Mouse (Mus musculus): ENCODE data around the gene Bivm. TPM values are rescaled to one million over a fixed set of nuclear protein-coding genes. Genes with fewer than 3 reads are reported as not detected.

The Bivm gene
- total and polyA plus RNA-seq, 3 experiments: 11.8 to 27.2 TPM; not detected in 1

- TF ChIP-seq SMC3 (IDR thresholded peaks at IDR 0.05; ENCODE audit: low read depth, low read length): no peak
- no peak for TF ChIP-seq TAL1 (IDR thresholded peaks at IDR 0.05; ENCODE audit: low read length)
- TF ChIP-seq USF1 (IDR thresholded peaks at IDR 0.05; ENCODE audit: low read depth, low read length): no peak
- TF ChIP-seq MAFK (IDR thresholded peaks at IDR 0.05; ENCODE audit: borderline replicate concordance, low read depth, low read length): no peak
- TF ChIP-seq GATA1 (IDR thresholded peaks at IDR 0.05; ENCODE audit: low read depth, low read length): no peak
- TF ChIP-seq TCF12 (IDR thresholded peaks at IDR 0.05; ENCODE audit: low read depth, low read length): no peak
- TF ChIP-seq ZMIZ1 (IDR thresholded peaks at IDR 0.05; ENCODE audit: low read depth, low read length): no peak
- TF ChIP-seq MYB (IDR thresholded peaks at IDR 0.05; ENCODE audit: low read depth, low read length): no peak
- TF ChIP-seq CHD1 (IDR thresholded peaks at IDR 0.05; ENCODE audit: low read depth, low read length): no peak
- no peak for TF ChIP-seq MXI1 (IDR thresholded peaks at IDR 0.05; ENCODE audit: low read depth, low read length)
- TF ChIP-seq POLR2AphosphoS5 (IDR thresholded peaks at IDR 0.05; ENCODE audit: borderline replicate concordance, low read depth, low read length): no peak
- no peak for TF ChIP-seq SIN3A (IDR thresholded peaks at IDR 0.05; ENCODE audit: low read length)
- no peak for TF ChIP-seq MYC (IDR thresholded peaks at IDR 0.05; ENCODE audit: low read depth, low read length)
- no peaks in the 10 kb centered on the region for H3K79me2 ChIP-seq (ENCODE audit: control insufficient read depth, insufficient read depth, low read length, poor library complexity)
- H3K4me1 ChIP-seq (ENCODE audit: control insufficient read depth in 1 of 2, insufficient read depth in 2 of 2, low read length in 2 of 2): no peaks in the 10 kb centered on the region
- DNase-seq (ENCODE audit: low read depth, low spot score): no peak
- no peak overlapping the region for H3K27ac ChIP-seq (ENCODE audit: control insufficient read depth, low read depth, low read length)
- H3K36me3 ChIP-seq (ENCODE audit: control insufficient read depth in 1 of 2, insufficient read depth in 2 of 2, low read length in 2 of 2): peaks cover 0 to 5% of the 10 kb centered on the region in 2 experiments; a peak in 2 of 4 replicates
- H3K27me3 ChIP-seq (ENCODE audit: control insufficient read depth in 1 of 2, insufficient read depth in 2 of 2, low read length in 2 of 2): no peaks in the 10 kb centered on the region
- no peak overlapping the region for H3K9ac ChIP-seq (ENCODE audit: control insufficient read depth, low read depth, low read length, poor library complexity, severe bottlenecking)
- H3K9me3 ChIP-seq (replicated peaks; ENCODE audit: insufficient read depth, low read length): no peaks in the 10 kb centered on the region
- no peak overlapping the region for H3K4me3 ChIP-seq (ENCODE audit: control insufficient read depth in 1 of 2, insufficient read depth in 1 of 2, low read depth in 2 of 2, low read length in 2 of 2)
Measured at GRCm38 (mm10) chr1:44162389-44162788, 43.6 kb downstream of the Bivm start.

- H3K4me1 ChIP-seq (ENCODE audit: control insufficient read depth in 1 of 2, insufficient read depth in 2 of 2, low read length in 2 of 2): no peaks in the 10 kb centered on the region
- peaks cover 0 to 2% of the 10 kb centered on the region in 2 experiments; a peak in 2 of 4 replicates for H3K36me3 ChIP-seq (ENCODE audit: control insufficient read depth in 1 of 2, insufficient read depth in 2 of 2, low read length in 2 of 2)
- peak; percentile 38 for DNase-seq (ENCODE audit: low read depth, low spot score)
- no peak overlapping the region for H3K4me3 ChIP-seq (ENCODE audit: control insufficient read depth in 1 of 2, insufficient read depth in 1 of 2, low read depth in 2 of 2, low read length in 2 of 2)
- no peak overlapping the region for H3K27ac ChIP-seq (ENCODE audit: control insufficient read depth, low read depth, low read length)
- H3K9me3 ChIP-seq (replicated peaks; ENCODE audit: insufficient read depth, low read length): no peaks in the 10 kb centered on the region
- H3K27me3 ChIP-seq (ENCODE audit: control insufficient read depth in 1 of 2, insufficient read depth in 2 of 2, low read length in 2 of 2): no peaks in the 10 kb centered on the region
- no peak overlapping the region for H3K9ac ChIP-seq (ENCODE audit: control insufficient read depth, low read depth, low read length, poor library complexity, severe bottlenecking)
- TF ChIP-seq MYC (IDR thresholded peaks at IDR 0.05; ENCODE audit: low read depth, low read length) (no peak), CTCF (IDR thresholded peaks at IDR 0.05 in 2 of 3, conservative IDR thresholded peaks at IDR 0.05 in 1 of 3; ENCODE audit: control insufficient read depth in 1 of 3, insufficient read depth in 1 of 3, low read depth in 2 of 3, low read length in 3 of 3, poor library complexity in 1 of 3, severe bottlenecking in 1 of 3) (peak; percentile 9 to 27 (median 21); a peak in 2 of 6 replicates), ZNF384 (IDR thresholded peaks at IDR 0.05; ENCODE audit: low read depth, low read length) (peak; percentile 47; the same call in 1 of the 2 replicates)
- H3K79me2 ChIP-seq (ENCODE audit: control insufficient read depth, insufficient read depth, low read length, poor library complexity): no peaks in the 10 kb centered on the region
Measured at GRCm38 (mm10) chr1:44167859-44168383, 49.2 kb downstream of the Bivm start.

- DNase-seq (ENCODE audit: low read depth, low spot score): no peak
- no peak overlapping the region for H3K9ac ChIP-seq (ENCODE audit: control insufficient read depth, low read depth, low read length, poor library complexity, severe bottlenecking)
- H3K27ac ChIP-seq (ENCODE audit: control insufficient read depth, low read depth, low read length): no peak overlapping the region
- no peaks in the 10 kb centered on the region for H3K27me3 ChIP-seq (ENCODE audit: control insufficient read depth in 1 of 2, insufficient read depth in 2 of 2, low read length in 2 of 2)
- no peak overlapping the region for H3K4me3 ChIP-seq (ENCODE audit: control insufficient read depth in 1 of 2, insufficient read depth in 1 of 2, low read depth in 2 of 2, low read length in 2 of 2)
- H3K36me3 ChIP-seq (ENCODE audit: control insufficient read depth in 1 of 2, insufficient read depth in 2 of 2, low read length in 2 of 2): no peaks in the 10 kb centered on the region; a peak in 2 of 4 replicates
- H3K9me3 ChIP-seq (replicated peaks; ENCODE audit: insufficient read depth, low read length): no peaks in the 10 kb centered on the region
- H3K79me2 ChIP-seq (ENCODE audit: control insufficient read depth, insufficient read depth, low read length, poor library complexity): no peaks in the 10 kb centered on the region
- no peaks in the 10 kb centered on the region for H3K4me1 ChIP-seq (ENCODE audit: control insufficient read depth in 1 of 2, insufficient read depth in 2 of 2, low read length in 2 of 2)
- TF ChIP-seq KAT2A (conservative IDR thresholded peaks at IDR 0.05; ENCODE audit: low read depth, low read length) (no peak), MAFK (IDR thresholded peaks at IDR 0.05; ENCODE audit: borderline replicate concordance, low read depth, low read length) (no peak), SMC3 (IDR thresholded peaks at IDR 0.05; ENCODE audit: low read depth, low read length) (no peak), RAD21 (IDR thresholded peaks at IDR 0.05; ENCODE audit: low read depth, low read length) (no peak), E2F4 (IDR thresholded peaks at IDR 0.05; ENCODE audit: borderline replicate concordance, low read depth, low read length) (no peak), TAL1 (IDR thresholded peaks at IDR 0.05; ENCODE audit: low read length) (no peak), USF2 (IDR thresholded peaks at IDR 0.05; ENCODE audit: borderline replicate concordance in 1 of 2, insufficient read depth in 1 of 2, low read depth in 1 of 2, low read length in 2 of 2) (no peak), GABPA (IDR thresholded peaks at IDR 0.05; ENCODE audit: low read depth, low read length) (no peak), CHD2 (IDR thresholded peaks at IDR 0.05; ENCODE audit: low read length) (no peak), MAX (IDR thresholded peaks at IDR 0.05; ENCODE audit: low read length) (no peak), CTCF (IDR thresholded peaks at IDR 0.05 in 2 of 3, conservative IDR thresholded peaks at IDR 0.05 in 1 of 3; ENCODE audit: control insufficient read depth in 1 of 3, insufficient read depth in 1 of 3, low read depth in 2 of 3, low read length in 3 of 3, poor library complexity in 1 of 3, severe bottlenecking in 1 of 3) (no peak)
Measured at GRCm38 (mm10) chr1:44172656-44173055, 53.9 kb downstream of the Bivm start.
